Mouse (Mus musculus) liver, embryonic 11.5 days (tissue): ENCODE data around the gene Lrp8. TPM values are rescaled to one million over a fixed set of nuclear protein-coding genes. Genes with fewer than 3 reads are reported as not detected.

ENCODE experiments used
- ATAC-seq: fragments of 200-750 bp; cut with Nextera tagmentation; replicated peaks from 2 replicates; pipeline ENCODE4 v1.8.0; 2017; ENCODE audit warnings: moderate number of reproducible peaks, mild to moderate bottlenecking, moderate TSS enrichment, moderate library complexity; ENCODE audit not compliant: low FRiP score
- DNase-seq: peaks from one replicate; pipeline ENCODE4 v3.0.0-alpha.2; 2017; ENCODE audit warnings: low spot score
- H3K27ac ChIP-seq: fragments of 300-500 bp; sonication (generic); 2 replicates; pipeline ENCODE4 v1.5.1; 2014; ENCODE audit warnings: mild to moderate bottlenecking, low read depth, low read length, control low read depth
- H3K27me3 ChIP-seq: fragments of 300-500 bp; sonication (generic); replicated peaks from 2 replicates; pipeline ENCODE4 v1.6.1; 2014; ENCODE audit warnings: low read length, mixed read lengths; ENCODE audit not compliant: control insufficient read depth, insufficient read depth
- H3K36me3 ChIP-seq: fragments of 300-500 bp; sonication (generic); 2 replicates; pipeline ENCODE4 v1.6.1; 2014; ENCODE audit warnings: mild to moderate bottlenecking, low read length, moderate library complexity, mixed read lengths; ENCODE audit not compliant: control insufficient read depth, insufficient read depth
- H3K4me1 ChIP-seq: fragments of 300-500 bp; sonication (generic); replicated peaks from 2 replicates; pipeline ENCODE4 v1.6.1; 2014; ENCODE audit warnings: low read length, mixed read lengths; ENCODE audit not compliant: control insufficient read depth, insufficient read depth
- H3K4me2 ChIP-seq: fragments of 300-500 bp; sonication (generic); 2 replicates; pipeline ENCODE4 v1.6.1; 2014; ENCODE audit warnings: mild to moderate bottlenecking, control low read depth, moderate library complexity
- H3K4me3 ChIP-seq: fragments of 300-500 bp; sonication (generic); 2 replicates; pipeline ENCODE4 v1.5.1; 2014; ENCODE audit warnings: low read depth, low read length, control low read depth
- H3K9ac ChIP-seq: fragments of 300-500 bp; sonication (generic); 2 replicates; pipeline ENCODE4 v1.6.1; 2014; ENCODE audit warnings: low read depth, low read length, control low read depth
- H3K9me3 ChIP-seq: fragments of 300-500 bp; sonication (generic); 2 replicates; pipeline ENCODE4 v1.6.1; 2016; ENCODE audit warnings: low read length, inconsistent platforms, mixed read lengths; ENCODE audit not compliant: control insufficient read depth
- WGBS: fragments of 180-500 bp; shearing (Covaris S2); extraction: QIAGEN DNeasy Blood & Tissue Kit; methylation state at CpG from one replicate; pipeline ENCODE4 v1.1.7; 2014; 5-methylcytosine and 5-hydroxymethylcytosine counted together
- polyA plus RNA-seq: library from polyadenylated mRNA; unstranded; fragments of >200 nt; fragmentation: Nextera tagmentation; extraction: Ambion mirVana; gene quantifications from 2 replicates; pipeline ENCODE4 v1.2.1, GENCODE M21; 2014

The Lrp8 gene
- polyA plus RNA-seq, 1 experiment from 2014 or later: 5.3 TPM

GRCm38 (mm10) chr4:107864866-107865265 is 62.8 kb downstream of the Lrp8 start:
- H3K9me3 ChIP-seq: no peaks in the 10 kb centered on the region
- no peak overlapping the region for H3K4me3 ChIP-seq
- no peaks in the 10 kb centered on the region for H3K27me3 ChIP-seq
- no peaks in the 10 kb centered on the region for H3K36me3 ChIP-seq
- H3K27ac ChIP-seq: no peak overlapping the region
- H3K4me2 ChIP-seq: no peak overlapping the region
- no peak overlapping the region for H3K9ac ChIP-seq
- DNase-seq: no peak
- H3K4me1 ChIP-seq: no peaks in the 10 kb centered on the region
- whole genome bisulfite sequencing: 84% methylated on average over 4 of the region's 4 CpGs
- ATAC-seq: no peak

GRCm38 (mm10) chr4:107879254-107880050 is 77.4 kb downstream of the Lrp8 start, which contains the start of gene Magoh:
Gene Magoh (plus strand): TSS chr4:107879755.
- DNase-seq (peak; percentile 92), ATAC-seq (peak; percentile 97)
- Histone ChIP-seq H3K4me2 (peak within 1 kb of the TSS; percentile 95), H3K36me3 (peaks cover 18% of the 10 kb centered on the region; the same call in 1 of the 2 replicates), H3K9me3 (no peaks in the 10 kb centered on the region), H3K27ac (peak within 1 kb of the TSS; percentile 28; the same call in 1 of the 2 replicates), H3K4me3 (peak within 1 kb of the TSS; percentile 68), H3K4me1 (peaks cover 10% of the 10 kb centered on the region; the same call in 1 of the 2 replicates), H3K27me3 (no peaks in the 10 kb centered on the region), H3K9ac (peak within 1 kb of the TSS; percentile 66)
- WGBS: 2% methylated on average over 48 of the region's 48 CpGs

- H3K4me2 ChIP-seq: no peak overlapping the region
- no peaks in the 10 kb centered on the region for H3K27me3 ChIP-seq
- H3K4me1 ChIP-seq: peaks cover 10% of the 10 kb centered on the region; the same call in 1 of the 2 replicates
- no peak overlapping the region for H3K27ac ChIP-seq
- DNase-seq: no peak
- WGBS: 82% methylated on average over 1 of the region's 1 CpGs
- ATAC-seq: no peak
- no peaks in the 10 kb centered on the region for H3K9me3 ChIP-seq
- no peak overlapping the region for H3K4me3 ChIP-seq
- peaks cover 30% of the 10 kb centered on the region; the same call in 1 of the 2 replicates for H3K36me3 ChIP-seq
- no peak overlapping the region for H3K9ac ChIP-seq
These were observed 79.6 kb downstream of the Lrp8 start for GRCm38 (mm10) chr4:107881631-107882030.

DNA sequence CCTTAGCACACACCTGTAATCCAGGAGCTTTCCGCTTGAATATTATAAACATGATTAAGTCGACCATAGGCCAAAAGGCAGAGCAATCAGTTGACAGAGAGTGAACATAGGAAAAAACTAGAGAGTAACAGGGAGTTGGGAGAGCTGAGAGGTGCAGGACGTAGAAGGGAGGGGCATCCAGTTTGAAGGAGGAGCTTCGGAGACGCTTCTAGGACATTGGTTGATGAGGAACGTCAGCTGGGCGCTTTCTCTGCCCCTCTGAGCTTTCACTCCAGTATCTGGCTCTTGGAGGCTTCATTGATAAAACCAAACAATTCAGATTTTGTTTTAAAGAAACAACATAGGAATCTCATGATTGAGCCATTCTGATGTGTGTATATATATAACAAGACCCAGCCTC is 84.3 kb downstream of the Lrp8 start:
- H3K27ac ChIP-seq: no peak overlapping the region
- no peak overlapping the region for H3K9ac ChIP-seq
- no peaks in the 10 kb centered on the region for H3K9me3 ChIP-seq
- 80% methylated on average over 7 of the region's 7 CpGs for WGBS
- no peak for DNase-seq
- peaks cover 33% of the 10 kb centered on the region for H3K36me3 ChIP-seq
- no peaks in the 10 kb centered on the region for H3K27me3 ChIP-seq
- ATAC-seq: no peak
- H3K4me1 ChIP-seq: peaks cover 18% of the 10 kb centered on the region
- no peak overlapping the region for H3K4me2 ChIP-seq
- H3K4me3 ChIP-seq: no peak overlapping the region

DNA sequence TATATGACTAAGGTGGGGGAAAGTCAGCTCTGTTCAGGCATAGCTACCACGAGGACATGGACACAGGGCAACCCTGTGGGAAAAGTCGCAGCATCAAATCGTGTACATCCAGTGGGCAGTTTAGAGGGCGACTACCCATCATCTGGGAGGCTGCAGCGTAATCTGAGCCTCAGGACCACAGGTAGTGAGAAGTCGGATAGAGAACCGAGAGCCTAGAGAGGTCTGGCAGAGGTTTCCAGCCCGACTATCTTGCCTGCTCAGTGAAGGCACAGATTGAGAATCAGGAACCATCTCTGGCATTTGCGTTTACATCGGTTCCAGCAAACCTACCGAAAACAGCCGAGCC is 87.3 kb downstream of the Lrp8 start:
- Histone ChIP-seq H3K36me3 (peaks cover 28% of the 10 kb centered on the region), H3K9ac (peak overlapping the region; percentile 63), H3K4me3 (peak overlapping the region; percentile 67), H3K4me1 (peaks cover 18% of the 10 kb centered on the region), H3K4me2 (peak overlapping the region; percentile 94), H3K9me3 (no peaks in the 10 kb centered on the region), H3K27ac (peak overlapping the region; percentile 84), H3K27me3 (no peaks in the 10 kb centered on the region)
- under 1% methylated on average over 12 of the region's 12 CpGs for WGBS
- no peak for DNase-seq
- ATAC-seq: peak; percentile 27

- Histone ChIP-seq H3K9ac (peak within 1 kb of the TSS; percentile 63), H3K27me3 (no peaks in the 10 kb centered on the region), H3K27ac (peak within 1 kb of the TSS; percentile 84), H3K36me3 (peaks cover 26% of the 10 kb centered on the region), H3K4me1 (peaks cover 18% of the 10 kb centered on the region), H3K9me3 (no peaks in the 10 kb centered on the region), H3K4me2 (peak within 1 kb of the TSS; percentile 94), H3K4me3 (peak within 1 kb of the TSS; percentile 67)
- peak; percentile 95 for DNase-seq
- peak; percentile 93 for ATAC-seq
- under 1% methylated on average over 46 of the region's 48 CpGs for WGBS
These were observed 87.8 kb downstream of the Lrp8 start, which contains the start of gene 0610037L13Rik for GRCm38 (mm10) chr4:107889731-107890432. Gene 0610037L13Rik (plus strand): TSS chr4:107889813.

GRCm38 (mm10) chr4:107892663-107893062 is 90.6 kb downstream of the Lrp8 start:
- DNase-seq (no peak), ATAC-seq (no peak)
- H3K36me3 ChIP-seq: peaks cover 25% of the 10 kb centered on the region
- no peaks in the 10 kb centered on the region for H3K27me3 ChIP-seq
- H3K4me2 ChIP-seq: no peak overlapping the region
- H3K27ac ChIP-seq: no peak overlapping the region
- H3K4me3 ChIP-seq: no peak overlapping the region
- no peaks in the 10 kb centered on the region for H3K9me3 ChIP-seq
- H3K9ac ChIP-seq: no peak overlapping the region
- 79% methylated on average over 2 of the region's 2 CpGs for WGBS
- H3K4me1 ChIP-seq: peaks cover 15% of the 10 kb centered on the region

GRCm38 (mm10) chr4:107899211-107899927 is 97.3 kb downstream of the Lrp8 start:
- H3K9me3 ChIP-seq: no peaks in the 10 kb centered on the region
- ATAC-seq: peak; percentile 52; the same call in 1 of the 2 replicates
- WGBS: 71% methylated on average over 5 of the region's 5 CpGs
- H3K4me3 ChIP-seq: no peak overlapping the region
- H3K27ac ChIP-seq: peak overlapping the region; percentile 76
- peaks cover 13% of the 10 kb centered on the region for H3K36me3 ChIP-seq
- H3K4me2 ChIP-seq: peak overlapping the region; percentile 24; the same call in 1 of the 2 replicates
- no peak for DNase-seq
- no peaks in the 10 kb centered on the region for H3K27me3 ChIP-seq
- H3K4me1 ChIP-seq: peaks cover 11% of the 10 kb centered on the region
- H3K9ac ChIP-seq: no peak overlapping the region
